Mouse (Mus musculus) erythroblast, embryonic 14.5 days (primary cell): ENCODE data around the gene Smarcd1. TPM values are rescaled to one million over a fixed set of nuclear protein-coding genes. Genes with fewer than 3 reads are reported as not detected.
"Not testable (repeated sequence)": the region's sequence is repeated elsewhere in the genome, so short reads cannot be mapped to it uniquely, and the experiment has no call there.

Source experiments
- H3K27me3 ChIP-seq: 2 replicates; pipeline ENCODE4 v1.6.1; 2012; ENCODE audit warnings: inconsistent platforms; ENCODE audit not compliant: control insufficient read depth
- H3K36me3 ChIP-seq: 2 replicates; pipeline ENCODE4 v1.6.1; 2012; ENCODE audit warnings: mild to moderate bottlenecking, inconsistent platforms; ENCODE audit not compliant: control insufficient read depth
- H3K4me1 ChIP-seq: 2 replicates; pipeline ENCODE4 v1.6.1; 2012; ENCODE audit warnings: inconsistent platforms; ENCODE audit not compliant: control insufficient read depth
- H3K4me3 ChIP-seq: replicated peaks from 2 replicates; pipeline ENCODE3; 2012; ENCODE audit warnings: moderate library complexity, mild to moderate bottlenecking, inconsistent platforms
- H3K9me3 ChIP-seq: 2 replicates; pipeline ENCODE4 v1.6.1; 2012; ENCODE audit warnings: low read length, inconsistent platforms, mixed read lengths; ENCODE audit not compliant: control insufficient read depth
- GATA1 ChIP-seq: IDR thresholded peaks from 2 replicates; pipeline ENCODE4 v1.6.1; 2012; ENCODE audit warnings: low read length, inconsistent platforms, mixed read lengths
- TAL1 ChIP-seq: IDR thresholded peaks from 3 replicates; pipeline ENCODE4 v1.6.1; 2012; ENCODE audit warnings: low read length, inconsistent platforms, mixed read lengths
- polyA plus RNA-seq: library from polyadenylated mRNA; stranded (reverse); fragments of >175 nt; gene quantifications from 2 replicates; pipeline ENCODE4 v1.2.3, GENCODE M21; 2012

Gene Smarcd1
- polyA plus RNA-seq, 1 experiment = 1.9 TPM

- TF ChIP-seq TAL1 = no peak
- TF ChIP-seq GATA1 = no peak
- Histone ChIP-seq H3K36me3 (peaks cover 4% of the 10 kb centered on the region), H3K9me3 (no peaks in the 10 kb centered on the region), H3K4me3 (no peak overlapping the region), H3K27me3 (peaks cover 31% of the 10 kb centered on the region), H3K4me1 (peaks cover 31% of the 10 kb centered on the region)
Observed at GRCm38 (mm10) chr15:99698533-99699085, 3.3 kb upstream of the Smarcd1 start.

- TF ChIP-seq TAL1 (no peak), GATA1 (no peak)
- Histone ChIP-seq H3K9me3 (no peaks in the 10 kb centered on the region), H3K27me3 (peaks cover 31% of the 10 kb centered on the region), H3K36me3 (peaks cover 12% of the 10 kb centered on the region), H3K4me3 (no peak overlapping the region), H3K4me1 (peaks cover 36% of the 10 kb centered on the region)
Observed at GRCm38 (mm10) chr15:99699715-99700114, 2.2 kb upstream of the Smarcd1 start.

- TF ChIP-seq TAL1 (no peak), GATA1 (no peak)
- Histone ChIP-seq H3K27me3 (peaks cover 27% of the 10 kb centered on the region), H3K36me3 (peaks cover 13% of the 10 kb centered on the region), H3K4me1 (peaks cover 36% of the 10 kb centered on the region), H3K4me3 (no peak overlapping the region), H3K9me3 (no peaks in the 10 kb centered on the region)
Observed at GRCm38 (mm10) chr15:99700219-99701106, 1.5 kb upstream of the Smarcd1 start.

- Histone ChIP-seq H3K4me1 (peaks cover 36% of the 10 kb centered on the region), H3K36me3 (peaks cover 21% of the 10 kb centered on the region), H3K4me3 (peak overlapping the region; percentile 84), H3K27me3 (peaks cover 19% of the 10 kb centered on the region)
- not testable (repeated sequence) for H3K9me3 ChIP-seq
Observed at GRCm38 (mm10) chr15:99701640-99701998, 310 bp upstream of the Smarcd1 start.

GRCm38 (mm10) chr15:99703104-99703503 lies 1.2 kb downstream of the Smarcd1 start:
- peaks cover 4% of the 10 kb centered on the region for H3K27me3 ChIP-seq
- no peaks in the 10 kb centered on the region for H3K9me3 ChIP-seq
- peaks cover 36% of the 10 kb centered on the region for H3K4me1 ChIP-seq
- TF ChIP-seq TAL1 = no peak
- no peak for TF ChIP-seq GATA1
- H3K4me3 ChIP-seq = peak overlapping the region; percentile 84
- peaks cover 33% of the 10 kb centered on the region for H3K36me3 ChIP-seq

- no peak for TF ChIP-seq TAL1
- TF ChIP-seq GATA1 = no peak
- H3K9me3 ChIP-seq = no peaks in the 10 kb centered on the region
- peaks cover 34% of the 10 kb centered on the region for H3K4me1 ChIP-seq
- peaks cover under 1% of the 10 kb centered on the region for H3K27me3 ChIP-seq
- no peak overlapping the region for H3K4me3 ChIP-seq
- H3K36me3 ChIP-seq = peaks cover 39% of the 10 kb centered on the region
Observed at GRCm38 (mm10) chr15:99703676-99704040, 1.7 kb downstream of the Smarcd1 start.

GRCm38 (mm10) chr15:99704041-99704681 lies 2.2 kb downstream of the Smarcd1 start:
- Histone ChIP-seq H3K4me3 (no peak overlapping the region), H3K4me1 (peaks cover 31% of the 10 kb centered on the region), H3K9me3 (no peaks in the 10 kb centered on the region), H3K36me3 (peaks cover 44% of the 10 kb centered on the region), H3K27me3 (no peaks in the 10 kb centered on the region)
- TF ChIP-seq GATA1 (no peak), TAL1 (no peak)

GRCm38 (mm10) chr15:99704881-99705280 lies 3.0 kb downstream of the Smarcd1 start:
- Histone ChIP-seq H3K27me3 (no peaks in the 10 kb centered on the region), H3K36me3 (peaks cover 51% of the 10 kb centered on the region), H3K4me1 (peaks cover 31% of the 10 kb centered on the region), H3K4me3 (no peak overlapping the region), H3K9me3 (no peaks in the 10 kb centered on the region)
- no peak for TF ChIP-seq TAL1

- Histone ChIP-seq H3K4me1 (peaks cover 28% of the 10 kb centered on the region), H3K4me3 (no peak within 1 kb of the TSS), H3K27me3 (no peaks in the 10 kb centered on the region), H3K36me3 (peaks cover 58% of the 10 kb centered on the region), H3K9me3 (no peaks in the 10 kb centered on the region)
- TF ChIP-seq TAL1 (no peak), GATA1 (no peak)
Observed at GRCm38 (mm10) chr15:99705440-99706048, 3.6 kb downstream of the Smarcd1 start, which contains the start of gene Gm17349. Gene Gm17349, minus strand, starts transcription at chr15:99705490.
